Mouse (Mus musculus) lung, postnatal 0 days (tissue): ENCODE results near the gene Acbd4.

Experiments
- CTCF ChIP-seq: IDR thresholded peaks from 2 replicates; pipeline ENCODE4 v1.5.1; 2016; ENCODE audit warnings: antibody characterized with exemption, mild to moderate bottlenecking
- EP300 ChIP-seq: IDR thresholded peaks from 2 replicates; pipeline ENCODE4 v1.6.1; 2016; ENCODE audit warnings: antibody characterized with exemption, mild to moderate bottlenecking, control low read depth

DNA sequence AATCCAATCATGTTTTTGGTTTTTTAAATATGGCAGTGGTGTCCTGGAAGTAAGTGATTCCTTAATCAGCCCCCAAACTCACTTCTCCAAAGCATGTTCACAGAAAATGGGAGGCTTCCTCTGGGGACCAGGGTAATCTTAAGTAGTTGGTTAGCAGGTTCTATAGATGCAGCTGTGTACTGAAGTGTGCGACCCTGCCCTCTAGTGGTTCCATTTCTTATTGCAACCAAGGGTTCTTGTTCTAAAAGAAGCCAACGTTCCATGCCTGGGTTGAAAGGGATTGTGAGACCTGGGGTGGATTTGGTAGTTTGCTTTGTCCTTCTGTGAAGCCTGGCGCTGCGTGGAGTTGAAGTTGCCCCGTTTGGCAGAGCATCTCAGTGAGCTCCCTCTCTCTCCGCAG, 46.7 kb upstream of the Acbd4 start:
- peak; percentile 92 for TF ChIP-seq CTCF
- TF ChIP-seq EP300: no peak
